Mouse (Mus musculus) forebrain, embryonic 14.5 days (tissue): ENCODE data around the gene Ptges. TPM values are rescaled to one million over a fixed set of nuclear protein-coding genes. Genes with fewer than 3 reads are reported as not detected.

Experiments used
- polyA plus RNA-seq: library from polyadenylated mRNA; unstranded; fragments of >200 nt; fragmentation: Nextera tagmentation; extraction: Ambion mirVana; gene quantifications from 2 replicates; pipeline ENCODE4 v1.2.1, GENCODE M21; 2014

Gene Ptges
- polyA plus RNA-seq, 1 experiment from 2014 or later: 2.6 TPM

Other genes with a start within 250 kb of the Ptges start
- gene 1700001O22Rik, start 126.2 kb downstream of the Ptges start, polyA plus RNA-seq: 2.4 and 2.7 TPM in 2 replicates
- gene Ntmt1, start 122.0 kb downstream of the Ptges start, polyA plus RNA-seq: 128 and 139 TPM in 2 replicates
- gene Asb6, start 99.5 kb downstream of the Ptges start, polyA plus RNA-seq: 35.9 and 39.9 TPM in 2 replicates
- 2.9 and 3.0 TPM in 2 replicates for gene Prrx2, start 94.9 kb downstream of the Ptges start, polyA plus RNA-seq
- 24.9 and 25.2 TPM in 2 replicates for gene Tor1b, start 23.1 kb upstream of the Ptges start, polyA plus RNA-seq
- gene Tor1a, start 38.1 kb upstream of the Ptges start, polyA plus RNA-seq: 91.6 and 95.4 TPM in 2 replicates
- 60.1 and 67.6 TPM in 2 replicates for gene BC005624, start 52.3 kb upstream of the Ptges start, polyA plus RNA-seq
- gene Usp20, start 52.4 kb upstream of the Ptges start, polyA plus RNA-seq: 18.7 and 27.1 TPM in 2 replicates
- 7.9 and 12.3 TPM in 2 replicates for gene Fnbp1, start 212.1 kb upstream of the Ptges start, polyA plus RNA-seq
- gene Gpr107, start 222.5 kb upstream of the Ptges start, polyA plus RNA-seq: 26.8 and 28.3 TPM in 2 replicates